Mouse (Mus musculus): ENCODE data around the gene Zfp111.

GRCm38 (mm10) chr7:24254633-24255474, 43.6 kb upstream of the Zfp111 start, which contains the start of gene Zfp108:
- peak; percentile 89 for TF ChIP-seq POLR2A (IDR thresholded peaks at IDR 0.05; ENCODE audit: low read depth, low read length)
- no peak for TF ChIP-seq CTCF (IDR thresholded peaks at IDR 0.05; ENCODE audit: borderline replicate concordance, insufficient read depth, low read length)
